Mouse (Mus musculus): ENCODE data around the gene Cd200r1.
"Not testable (repeated sequence)": the region's sequence is repeated elsewhere in the genome, so short reads cannot be mapped to it uniquely, and the experiment has no call there.

The Cd200r1 gene

DNA sequence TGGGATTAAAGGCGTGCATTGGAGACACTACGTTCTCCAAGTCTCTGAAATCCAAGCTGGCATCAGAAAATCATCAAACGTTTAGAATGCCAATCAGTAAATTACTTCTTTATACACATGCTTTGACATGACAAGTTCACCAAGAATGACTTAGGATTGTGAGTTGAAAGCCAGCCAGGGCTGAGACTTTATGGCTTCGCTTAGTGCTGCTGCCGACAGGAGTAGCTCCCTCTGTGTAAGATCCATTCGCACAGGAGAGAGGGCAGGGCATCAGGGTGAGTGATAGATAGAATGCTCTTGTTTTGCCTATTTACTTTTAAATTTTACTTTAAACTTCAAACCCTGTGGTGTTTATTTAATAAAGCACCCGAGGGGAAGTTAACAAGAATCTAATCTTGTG, 2.0 kb downstream of the Cd200r1 start:
- no peak for DNase-seq

DNA sequence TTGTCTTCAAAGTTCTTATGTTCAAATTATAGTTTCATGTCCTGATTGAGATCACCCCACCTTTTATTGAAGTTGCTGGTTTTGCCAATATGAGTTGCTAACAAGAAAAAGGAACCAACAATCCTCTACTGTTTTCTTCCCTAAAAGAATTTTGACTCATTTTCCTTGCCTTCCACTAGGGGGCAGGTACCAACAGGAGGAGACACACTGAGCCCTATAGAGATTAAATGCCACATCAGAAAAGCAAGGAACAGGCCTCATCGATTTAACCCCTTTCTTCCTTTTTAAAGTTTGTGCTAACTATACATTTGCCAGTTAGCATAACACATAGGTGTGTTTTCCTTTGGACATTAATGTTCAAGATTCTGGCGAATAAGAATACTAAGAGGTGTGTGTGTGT, 2.4 kb downstream of the Cd200r1 start:
- DNase-seq: no peak

DNA sequence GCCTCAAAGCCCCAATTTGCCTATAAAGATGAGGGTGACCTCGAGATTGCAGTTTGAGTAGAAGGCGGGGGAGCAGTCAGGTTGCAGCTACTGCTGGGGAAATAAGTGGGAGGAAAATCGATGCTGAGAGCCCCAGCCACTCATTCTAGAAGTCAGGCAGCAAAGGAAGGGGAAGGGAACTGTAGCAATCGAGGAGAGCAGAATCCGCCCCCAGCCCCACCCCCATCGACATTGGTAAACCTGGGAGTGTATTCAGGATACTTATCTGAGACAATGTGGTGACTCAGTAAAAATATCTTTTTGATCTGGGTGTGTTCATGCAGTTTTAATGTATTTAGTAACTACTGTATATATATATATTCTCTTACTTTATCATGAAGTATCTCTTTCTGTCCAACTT, 7.0 kb downstream of the Cd200r1 start:
- DNase-seq: no peak

DNA sequence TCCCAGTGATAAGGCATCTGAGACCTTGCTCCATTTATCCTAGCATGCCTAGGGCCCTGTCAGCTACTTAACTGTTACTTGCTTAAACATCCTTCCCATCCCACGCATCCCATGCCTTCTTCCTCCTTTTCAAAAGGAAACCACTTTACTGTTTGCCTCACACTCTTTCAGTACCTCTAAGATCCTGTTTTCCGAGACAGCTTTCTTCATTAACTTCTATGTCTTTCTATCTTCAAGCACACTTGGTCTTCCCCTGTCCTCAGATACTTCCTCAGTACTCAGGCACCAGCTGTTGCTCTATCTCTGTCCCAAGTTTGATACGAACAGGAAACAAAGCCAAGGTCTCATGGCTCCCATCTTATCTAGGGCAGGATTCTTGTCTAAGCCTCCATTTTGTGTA, 8.1 kb downstream of the Cd200r1 start:
- no peak for DNase-seq

DNA sequence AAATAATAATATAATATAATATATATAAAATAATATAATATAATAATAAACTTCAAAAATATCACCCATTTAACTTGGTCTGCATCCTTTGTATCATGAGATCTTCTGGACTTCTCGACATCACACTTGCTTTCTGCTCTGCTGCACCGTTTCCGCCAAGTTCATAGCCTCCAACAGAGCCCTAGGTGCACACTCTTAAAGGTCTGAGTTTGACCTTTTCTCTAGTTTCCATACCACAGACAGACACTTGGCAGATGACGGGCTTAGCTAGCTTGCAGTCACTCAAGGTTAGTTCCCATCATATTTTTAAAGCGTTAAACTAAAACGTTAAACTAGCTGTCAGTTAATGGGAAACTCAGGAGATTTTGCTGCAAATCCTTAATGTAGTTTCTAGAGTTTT, 8.7 kb downstream of the Cd200r1 start:
- no peak for DNase-seq

DNA sequence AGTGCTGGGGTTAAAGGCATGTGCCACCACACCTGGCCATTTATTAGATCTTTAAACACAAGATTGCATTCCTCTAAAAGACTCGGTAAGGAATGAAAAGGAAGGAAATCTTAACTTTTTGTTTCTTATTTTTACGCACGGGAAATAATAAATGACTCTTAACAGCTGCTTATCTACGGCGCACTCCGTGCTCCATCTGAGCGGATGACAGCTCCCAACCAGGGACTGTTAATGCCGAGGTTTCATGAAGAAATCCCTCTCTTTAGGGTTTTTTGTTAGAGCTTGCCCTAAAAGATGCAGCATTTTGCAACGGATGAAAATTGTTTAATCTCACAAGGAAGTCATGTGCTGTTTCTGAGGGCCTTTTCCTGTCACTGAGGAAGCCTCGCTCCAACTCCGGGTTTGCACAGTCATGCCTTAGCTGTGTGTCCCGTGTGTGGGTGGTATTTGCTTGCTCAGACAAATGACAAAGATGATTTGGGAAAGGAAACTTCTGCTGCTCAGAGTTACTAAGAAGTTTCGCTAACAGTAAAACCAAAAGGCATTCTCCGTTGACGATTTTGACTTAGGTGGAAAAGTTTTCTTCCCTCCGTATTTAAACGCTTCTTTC, 13.1 kb downstream of the Cd200r1 start:
- peak; percentile 35 to 58 for DNase-seq

DNA sequence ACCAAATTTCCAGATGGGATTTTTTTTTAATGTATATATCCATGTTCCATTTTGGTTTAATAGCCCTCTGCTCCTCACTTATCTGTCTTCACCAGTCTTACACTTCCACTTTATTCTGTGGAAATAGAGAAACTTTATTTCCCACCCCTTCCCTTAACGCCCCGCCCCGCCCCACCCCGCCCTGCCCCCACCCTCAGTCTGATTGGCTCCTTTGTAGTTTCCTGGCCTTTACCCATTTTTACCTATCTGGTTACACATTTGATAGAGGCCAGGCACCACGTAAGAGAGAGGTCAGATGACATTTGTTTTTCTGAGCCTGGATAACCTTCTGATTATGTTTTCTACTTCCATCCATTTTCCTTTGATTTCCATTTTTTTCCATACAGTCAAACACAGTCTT, 14.0 kb downstream of the Cd200r1 start:
- no peak for DNase-seq

DNA sequence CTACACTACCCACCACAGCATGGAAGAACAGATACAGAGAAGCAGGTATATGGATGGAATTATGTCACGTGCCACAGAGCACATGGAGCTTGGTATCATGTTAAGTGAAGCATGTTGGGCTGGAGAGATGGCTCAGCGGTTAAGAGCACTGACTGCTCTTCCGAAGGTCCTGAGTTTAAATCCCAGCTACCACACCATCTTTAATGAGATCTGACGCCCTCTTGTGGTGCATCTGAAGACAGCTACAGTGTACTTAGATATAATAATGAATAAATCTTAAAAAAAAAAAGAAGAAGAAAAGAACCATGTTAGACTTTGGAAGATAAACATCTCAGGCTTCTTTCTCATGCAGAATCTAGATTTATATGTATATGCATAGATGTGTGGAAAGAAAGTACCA, 15.2 kb downstream of the Cd200r1 start:
- no peak for DNase-seq

DNA sequence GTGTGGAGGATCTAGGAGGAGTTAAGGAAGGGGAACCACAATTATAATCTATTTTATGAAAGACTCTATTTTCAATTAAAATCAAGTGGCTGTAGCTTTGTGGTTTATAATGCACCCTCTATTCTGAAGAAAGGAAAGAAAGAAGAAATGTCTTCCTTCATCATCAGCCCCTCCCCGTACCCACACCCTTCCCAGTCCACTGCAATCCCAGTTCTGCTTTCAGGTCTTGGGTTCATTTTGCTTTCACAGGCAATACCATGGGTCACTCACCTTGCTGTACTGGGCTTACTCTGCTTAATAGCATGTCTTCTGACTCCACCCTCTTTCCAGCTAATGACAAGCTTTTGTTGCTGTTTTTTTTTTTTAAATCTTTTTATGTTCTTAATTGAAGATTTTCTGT, 21.4 kb downstream of the Cd200r1 start:
- DNase-seq: no peak

DNA sequence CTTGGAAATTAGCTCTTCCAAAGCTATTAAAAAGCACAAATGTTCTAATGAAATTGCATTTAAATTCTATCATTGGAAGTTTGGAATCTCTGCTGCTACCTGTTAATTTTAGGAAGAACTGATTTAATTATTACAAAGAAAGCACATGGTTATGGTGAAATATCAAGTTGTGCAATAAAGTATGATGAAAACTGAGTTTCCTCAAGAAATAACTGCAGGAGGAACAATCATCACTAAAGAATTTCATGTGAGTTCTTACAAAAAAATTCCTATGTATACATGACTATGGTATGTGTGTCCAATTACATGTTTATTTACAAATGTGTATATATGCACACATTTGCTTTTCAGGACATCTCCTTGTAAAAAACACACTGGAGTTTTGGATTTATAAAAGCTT, 28.9 kb downstream of the Cd200r1 start:
- DNase-seq: no peak

DNA sequence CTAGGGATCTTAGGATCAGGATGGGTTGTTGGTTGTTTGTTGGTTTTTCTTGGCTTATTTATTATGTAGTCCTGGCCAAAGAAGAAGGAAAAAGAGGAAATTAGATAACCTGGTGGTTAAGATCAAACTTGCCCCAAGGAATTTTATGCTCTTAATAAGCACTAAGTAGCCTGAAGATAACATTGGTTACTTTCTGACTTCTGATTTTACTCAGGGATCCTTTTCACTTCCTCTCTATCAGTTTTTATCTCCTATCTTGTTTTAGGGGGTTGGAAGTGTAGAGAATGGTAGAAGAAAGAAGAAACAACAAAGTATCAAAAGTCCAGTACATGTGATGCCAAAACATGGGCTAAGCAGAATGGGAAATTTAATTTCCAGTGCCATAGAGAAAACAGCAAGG, 40.4 kb downstream of the Cd200r1 start:
- no peak for DNase-seq

DNA sequence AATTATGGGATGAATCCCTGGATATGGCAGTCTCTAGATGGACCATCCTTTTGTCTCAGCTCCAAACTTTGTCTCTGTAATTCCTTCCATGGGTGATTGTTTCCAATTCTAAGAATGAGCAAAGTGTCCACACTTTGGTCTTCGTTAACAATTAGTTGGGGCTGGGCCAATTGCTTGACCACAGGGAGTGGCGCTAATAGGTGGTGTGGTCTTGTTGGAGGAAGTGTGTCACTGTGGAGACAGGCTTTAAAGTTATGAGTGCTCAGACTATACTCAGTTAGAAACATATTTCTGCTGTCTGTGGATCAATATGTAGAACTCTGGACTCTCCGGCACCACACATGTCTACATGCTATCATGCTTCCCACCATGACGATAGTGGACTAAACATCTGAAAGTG, 44.7 kb downstream of the Cd200r1 start:
- not testable (repeated sequence) for DNase-seq

DNA sequence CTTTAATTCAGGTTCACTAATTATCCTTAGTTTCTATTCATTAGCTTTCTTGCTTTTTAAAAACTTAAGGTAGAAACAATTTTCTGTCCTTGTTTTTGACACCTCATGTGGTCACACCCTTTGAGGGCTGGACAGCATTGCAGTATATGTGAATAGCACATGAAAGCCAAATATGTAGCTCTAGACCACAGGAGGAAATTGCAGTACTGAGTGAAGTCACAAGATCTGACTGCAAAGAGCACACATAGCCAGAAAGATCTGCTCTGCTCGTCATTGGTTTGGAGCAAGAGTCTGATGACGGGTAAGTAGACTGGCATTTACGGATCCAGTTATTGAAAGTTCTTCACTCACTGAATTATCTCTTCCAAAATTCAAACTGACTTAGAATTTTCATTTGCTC, 46.0 kb downstream of the Cd200r1 start, which contains the start of gene Cd200r4:
TSS of gene Cd200r4 (plus strand) at position 190 of the 400 bp plus-strand sequence.
- no peak for DNase-seq

DNA sequence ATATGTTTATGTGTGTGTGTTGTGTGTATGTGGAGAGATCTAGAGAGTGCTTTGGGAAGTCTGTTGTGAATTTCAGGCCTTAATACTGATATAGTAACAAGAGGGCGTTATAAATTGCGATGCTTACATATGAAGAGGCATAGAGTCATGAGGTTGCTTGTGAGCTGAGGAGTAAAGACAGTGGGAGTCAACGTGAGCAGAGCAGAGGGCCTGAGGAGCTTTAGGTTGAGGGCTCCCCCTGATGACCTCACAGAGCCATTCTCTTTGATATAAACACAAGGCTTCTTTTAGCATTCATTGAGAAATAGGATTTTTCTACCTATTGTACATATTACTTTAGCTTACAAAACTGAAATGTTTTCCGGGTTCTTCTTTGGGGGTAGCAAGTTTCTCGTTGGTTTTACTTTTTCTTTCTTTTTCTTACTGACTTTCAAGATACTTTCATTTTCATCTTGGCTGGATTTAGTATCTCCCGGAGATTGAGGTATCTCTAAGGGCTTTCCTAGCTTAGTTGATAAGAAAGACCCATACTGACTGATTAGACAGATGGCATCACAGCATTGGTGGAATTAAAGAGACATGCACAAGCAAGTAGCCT, 47.0 kb downstream of the Cd200r1 start:
- DNase-seq: no peak

DNA sequence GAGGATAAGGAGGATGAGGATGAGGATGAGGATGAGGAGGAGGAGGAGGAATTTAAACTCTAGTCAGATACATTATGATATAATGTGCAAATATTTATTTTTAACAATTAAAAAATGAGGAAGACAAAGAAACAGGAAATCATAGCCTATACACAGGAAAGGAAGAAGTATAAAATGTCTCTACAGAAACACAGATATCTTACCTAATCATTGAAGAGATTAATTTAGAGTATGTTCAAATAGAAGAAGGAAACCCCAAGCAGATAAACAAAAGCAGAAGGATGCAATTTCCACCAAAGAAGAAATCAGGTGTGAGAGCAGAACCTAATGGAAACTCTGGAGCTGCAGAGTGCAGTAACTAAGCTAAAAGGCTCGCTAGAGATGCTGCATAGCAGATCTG, 52.5 kb downstream of the Cd200r1 start:
- no peak for DNase-seq

DNA sequence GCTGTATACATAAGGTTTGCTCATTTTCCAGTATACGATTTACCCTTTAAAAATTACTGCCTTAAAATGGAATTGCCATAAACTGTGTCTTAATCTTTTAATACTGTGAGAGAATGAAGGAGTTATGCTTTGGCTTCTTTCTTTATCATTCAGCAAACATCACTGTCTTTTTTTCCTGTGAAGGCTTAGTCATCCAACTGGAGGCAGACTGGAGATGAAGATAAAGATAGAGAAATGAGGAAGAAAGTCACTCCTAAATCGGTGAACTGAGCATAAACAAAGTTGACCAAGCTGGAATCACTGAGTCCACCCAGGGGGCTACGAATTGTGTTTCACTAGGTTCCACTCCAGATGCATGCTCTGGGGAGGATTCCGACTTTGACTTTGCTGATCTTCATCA, 55.0 kb downstream of the Cd200r1 start:
- no peak for DNase-seq

DNA sequence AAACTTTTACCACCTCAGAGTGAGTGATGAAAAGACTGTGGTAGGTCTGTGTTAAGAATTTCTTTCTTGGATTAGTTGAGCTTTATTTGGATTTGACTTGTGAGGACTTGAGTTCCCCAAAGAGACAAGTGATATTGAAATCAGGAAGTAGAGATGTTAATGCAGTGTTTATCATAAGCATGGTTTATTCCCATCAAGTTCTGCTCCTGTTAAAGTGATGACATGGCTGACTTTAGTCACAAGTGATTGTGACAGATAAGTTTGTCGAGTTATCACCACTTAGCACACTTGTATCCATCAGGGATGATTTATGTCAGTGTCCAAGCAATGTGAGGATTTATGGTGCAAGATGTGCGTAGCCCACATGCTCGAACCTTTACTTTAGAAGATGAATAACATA, 66.8 kb downstream of the Cd200r1 start:
- DNase-seq: no peak

DNA sequence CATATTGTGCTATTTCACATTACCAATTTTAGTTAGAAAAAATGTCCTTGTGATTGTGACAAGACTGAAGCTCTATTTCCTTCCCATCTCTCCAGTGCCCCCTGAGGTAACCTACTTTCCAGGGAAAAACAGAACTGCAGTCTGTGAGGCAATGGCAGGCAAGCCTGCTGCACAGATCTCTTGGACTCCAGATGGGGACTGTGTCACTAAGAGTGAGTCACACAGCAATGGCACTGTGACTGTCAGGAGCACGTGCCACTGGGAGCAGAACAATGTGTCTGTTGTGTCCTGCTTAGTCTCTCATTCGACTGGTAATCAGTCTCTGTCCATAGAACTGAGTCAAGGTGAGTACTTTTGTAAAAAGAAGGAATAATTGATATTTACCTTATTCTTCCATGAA, 67.7 kb downstream of the Cd200r1 start:
- DNase-seq: not testable (repeated sequence)
